Mouse (Mus musculus): Measurements from ENCODE around the gene Ecpas.

Gene Ecpas

DNA sequence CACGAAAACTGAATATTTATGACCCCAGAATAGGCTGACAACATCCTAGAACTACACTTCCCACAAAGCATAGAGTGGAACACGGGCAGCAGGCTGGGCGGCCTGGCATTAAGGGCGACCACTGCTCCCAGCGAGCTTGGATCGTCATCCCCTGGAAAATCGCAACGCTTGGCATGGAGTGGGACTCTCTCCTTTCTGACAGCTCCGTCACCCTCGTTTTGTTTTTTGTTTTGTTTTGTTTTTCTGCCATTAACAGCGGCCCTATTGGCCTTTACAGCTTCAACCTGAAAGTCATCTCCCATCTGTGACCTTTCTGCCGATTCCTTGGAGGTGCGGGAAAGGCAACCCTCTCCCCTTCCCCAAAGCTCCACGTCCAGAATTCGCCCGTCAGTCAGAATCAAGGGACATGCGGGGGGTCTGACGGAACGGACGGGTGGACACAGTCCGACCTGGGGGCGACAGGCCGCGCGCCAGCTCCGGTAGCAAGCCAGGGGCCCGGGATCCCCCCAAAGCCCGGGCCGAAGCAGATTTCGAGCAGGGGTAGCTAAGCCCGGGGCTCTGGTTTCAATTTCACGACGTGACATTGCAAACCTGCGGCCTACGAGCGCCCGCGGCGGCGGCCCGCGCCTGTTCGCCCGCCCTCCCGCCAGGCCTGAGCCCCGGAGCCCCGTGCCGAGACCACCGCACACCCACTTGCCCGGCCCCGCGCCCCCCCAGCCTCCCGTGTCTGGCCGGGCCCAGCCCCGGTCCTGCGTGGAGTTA lies 1.3 kb downstream of the Ecpas start:
- peak; percentile 50 to 59 for DNase-seq (ENCODE audit: low spot score in 2 of 2)

- no peak for DNase-seq (ENCODE audit: low spot score in 2 of 2)
Measured at GRCm38 (mm10) chr4:58910175-58911068, 2.1 kb downstream of the Ecpas start.

GRCm38 (mm10) chr4:58907453-58907852 lies 5.1 kb downstream of the Ecpas start:
- DNase-seq (ENCODE audit: low spot score in 2 of 2): no peak

DNA sequence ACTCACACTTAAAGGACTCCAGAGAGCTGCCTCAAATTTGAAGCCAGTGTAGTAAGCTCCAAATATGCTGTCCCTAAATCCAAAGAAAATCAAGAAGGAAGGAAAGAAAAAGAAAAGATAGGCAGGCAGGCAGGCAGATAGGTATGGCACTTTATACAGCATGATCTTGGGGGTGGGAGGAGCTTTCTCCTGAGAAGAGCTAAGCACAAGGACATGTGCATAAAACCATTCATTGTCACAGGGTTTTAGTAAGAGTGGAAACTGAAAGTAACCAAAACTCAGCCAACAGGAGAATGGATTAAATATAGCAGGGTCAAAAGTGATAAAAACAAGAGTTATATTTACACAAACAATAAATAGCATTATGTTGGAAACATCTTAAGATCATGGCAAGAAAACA lies 14.2 kb downstream of the Ecpas start:
- no peak for DNase-seq (ENCODE audit: low spot score in 2 of 2)

DNA sequence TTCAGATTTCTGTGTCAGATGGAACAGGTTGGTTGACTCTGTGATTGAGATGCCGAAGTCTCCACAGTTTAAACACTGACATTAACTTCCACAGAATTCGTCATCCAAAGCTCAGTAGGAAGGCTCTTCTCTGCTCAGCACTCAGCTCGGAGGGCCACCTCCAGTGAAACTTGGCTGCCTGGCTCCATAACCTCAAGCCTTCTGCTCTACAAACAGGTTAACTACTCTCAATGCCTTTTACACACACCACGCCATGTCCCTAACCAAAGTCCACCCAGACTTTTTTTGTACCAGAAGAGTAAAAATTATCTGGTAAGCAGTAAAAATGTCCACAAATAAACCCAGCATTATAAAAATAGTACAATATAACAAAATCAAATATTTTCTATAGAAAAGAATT lies 15.1 kb downstream of the Ecpas start:
- no peak for DNase-seq (ENCODE audit: low spot score in 2 of 2)

GRCm38 (mm10) chr4:58894399-58894798 lies 18.1 kb downstream of the Ecpas start:
- DNase-seq (ENCODE audit: low spot score in 2 of 2): no peak

- no peak for DNase-seq (ENCODE audit: low spot score in 2 of 2)
Measured at GRCm38 (mm10) chr4:58890035-58890782, 22.3 kb downstream of the Ecpas start.

DNA sequence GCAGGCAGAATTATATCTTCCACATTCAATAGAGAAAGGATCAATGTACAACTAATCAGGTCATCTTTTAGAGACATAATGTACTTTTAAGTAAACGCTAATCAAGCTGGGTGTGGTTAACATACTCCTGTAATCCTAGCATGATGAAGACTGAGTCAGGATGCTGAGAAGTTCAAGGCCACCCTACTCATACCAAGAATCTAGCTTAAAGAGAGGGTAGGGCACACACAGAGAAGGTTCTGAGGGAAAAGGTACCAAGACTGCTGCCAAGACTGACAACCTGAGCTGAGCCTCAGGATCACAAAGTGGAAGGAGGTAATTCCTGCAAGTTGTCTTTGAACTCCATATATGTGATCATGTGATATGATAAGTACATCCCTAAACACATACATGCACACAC lies 24.0 kb downstream of the Ecpas start:
- no peak for DNase-seq (ENCODE audit: low spot score in 2 of 2)

DNA sequence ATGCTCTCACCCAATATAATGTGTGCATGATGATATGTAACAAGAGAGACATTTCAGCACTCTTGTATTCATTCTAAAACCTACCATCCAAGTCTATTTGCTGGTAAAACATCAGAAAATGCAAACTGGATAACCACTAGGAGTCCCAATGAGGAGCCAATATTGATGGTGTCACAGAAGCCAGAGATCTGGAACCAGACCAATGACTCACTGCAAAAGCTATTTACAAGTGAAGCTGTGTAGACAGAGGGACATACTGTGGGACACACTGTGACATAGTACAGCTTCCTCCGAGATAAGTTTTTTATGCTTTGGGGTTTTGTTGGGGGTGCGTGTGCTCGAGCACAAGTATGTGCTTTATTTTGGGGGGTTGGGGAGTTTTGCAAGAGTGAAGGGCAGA lies 24.9 kb downstream of the Ecpas start:
- DNase-seq (ENCODE audit: low spot score in 2 of 2): no peak

DNA sequence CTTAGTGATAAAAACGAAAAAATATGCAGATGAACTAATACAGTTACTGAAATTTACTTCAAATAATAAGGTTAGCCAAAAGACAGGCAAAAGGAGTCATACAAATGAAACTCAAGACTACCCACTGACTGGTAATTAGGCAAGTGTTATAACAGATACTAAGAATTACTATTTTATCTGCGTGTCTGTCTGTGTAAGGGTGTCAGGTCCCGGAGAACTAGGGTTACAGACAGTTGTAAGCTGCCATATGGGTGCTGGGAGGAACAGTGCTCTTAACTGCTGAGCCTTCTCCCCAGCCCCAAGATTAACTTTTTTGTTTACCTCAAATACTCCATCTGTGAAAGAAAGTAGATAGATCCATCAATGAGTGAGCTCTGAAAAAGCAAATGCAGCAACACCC lies 25.8 kb downstream of the Ecpas start:
- no peak for DNase-seq (ENCODE audit: low spot score in 2 of 2)

DNA sequence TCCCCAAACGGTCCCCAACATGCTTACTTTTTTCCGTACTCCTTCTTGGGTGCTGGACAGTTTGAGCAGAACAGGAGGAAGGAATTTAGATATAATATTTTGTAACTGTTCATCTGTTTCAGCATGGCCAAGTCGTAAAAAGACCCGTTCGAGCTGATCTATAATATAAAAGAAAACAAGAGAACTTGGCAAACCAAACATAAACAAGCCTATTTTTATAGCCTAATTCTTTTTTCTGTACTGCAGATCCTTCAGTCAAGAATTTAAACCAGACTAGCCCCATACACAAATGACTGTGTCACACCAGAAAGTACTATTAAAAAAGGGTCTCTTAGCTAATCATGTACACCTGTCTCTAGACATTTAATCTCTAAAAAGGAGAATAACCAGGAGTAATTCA lies 27.2 kb downstream of the Ecpas start:
- DNase-seq (ENCODE audit: low spot score in 2 of 2): no peak

DNA sequence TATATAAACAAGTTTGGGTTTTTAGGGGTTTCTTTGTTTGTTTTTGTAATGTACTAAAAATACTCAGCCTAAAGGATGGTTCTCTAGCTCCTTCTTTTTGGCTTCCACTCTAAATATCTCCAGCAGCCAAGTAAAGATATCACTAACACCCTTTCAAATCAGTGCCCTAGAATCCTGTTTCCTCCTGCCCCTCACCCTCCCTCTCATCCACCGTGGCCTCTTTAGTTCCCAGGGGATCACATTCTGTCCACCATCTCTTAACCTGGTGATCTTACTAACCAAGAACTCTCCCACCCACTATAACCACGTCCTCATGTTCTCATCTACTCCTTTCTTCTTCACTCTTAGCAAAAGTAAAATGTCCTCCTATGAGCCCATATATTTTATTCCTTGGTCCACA lies 28.7 kb downstream of the Ecpas start:
- no peak for DNase-seq (ENCODE audit: low spot score in 2 of 2)

DNA sequence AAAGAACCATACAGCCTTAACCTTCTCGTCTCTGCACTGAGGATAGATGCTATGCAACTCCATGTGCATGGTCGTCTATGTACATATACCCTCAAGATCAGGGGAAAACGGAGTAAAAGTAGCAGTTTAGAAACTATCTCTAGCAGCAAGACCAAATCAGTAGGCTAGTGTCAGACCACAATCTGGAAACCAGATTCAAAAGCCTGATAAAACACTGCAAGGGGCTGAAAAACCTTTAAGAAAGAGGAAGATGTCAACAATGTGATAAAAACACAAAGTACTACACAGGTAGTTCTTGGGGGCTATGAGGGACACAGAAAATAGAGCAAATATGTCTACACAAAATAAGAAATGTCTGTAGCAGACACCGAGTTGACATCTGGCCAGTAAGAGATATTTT lies 38.2 kb downstream of the Ecpas start:
- DNase-seq (ENCODE audit: low spot score in 2 of 2): no peak

- DNase-seq (ENCODE audit: low spot score in 2 of 2): no peak
Measured at GRCm38 (mm10) chr4:58867242-58867641, 45.3 kb downstream of the Ecpas start.

DNA sequence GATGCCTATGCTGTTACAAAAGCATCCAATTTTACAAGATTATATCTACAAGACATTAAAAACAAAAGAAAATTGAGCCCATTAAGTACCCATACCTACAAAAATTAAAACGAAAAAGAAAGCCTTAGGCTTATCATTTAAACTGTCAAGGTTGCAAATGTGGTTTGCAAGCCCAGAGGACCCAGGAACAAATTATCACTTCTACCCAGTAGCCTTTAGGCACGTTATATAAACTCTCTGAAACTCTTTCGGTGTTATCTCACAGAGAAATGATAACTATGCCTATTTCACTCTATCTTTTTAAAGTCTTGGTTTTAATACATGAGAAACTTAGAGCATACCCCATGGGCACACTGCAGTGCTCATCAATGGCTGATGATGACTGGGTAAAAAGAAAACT lies 79.6 kb downstream of the Ecpas start:
- DNase-seq (ENCODE audit: low spot score in 2 of 2): no peak

DNA sequence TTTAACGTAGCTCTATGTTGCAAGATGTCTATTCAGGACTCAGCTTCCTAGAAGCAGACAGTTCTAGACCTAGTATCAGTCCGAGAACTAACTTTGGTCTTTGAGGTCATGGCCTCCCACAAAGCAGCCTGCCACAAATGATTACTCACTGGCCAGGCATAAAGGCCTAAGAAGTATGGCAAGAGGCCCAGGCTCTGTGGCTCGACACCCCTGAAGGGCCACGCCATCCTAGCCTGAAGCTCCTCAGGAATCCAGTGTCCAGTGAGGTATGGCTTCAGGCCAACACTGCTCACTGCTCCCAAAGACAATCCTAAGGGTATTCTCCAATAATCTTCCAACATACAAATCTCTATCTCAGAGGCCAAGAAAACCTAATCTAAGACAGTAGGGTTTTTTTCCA lies 86.6 kb downstream of the Ecpas start:
- no peak for DNase-seq (ENCODE audit: low spot score in 2 of 2)

- DNase-seq (ENCODE audit: low spot score in 2 of 2): no peak
Measured at GRCm38 (mm10) chr4:58787616-58788015, 124.9 kb downstream of the Ecpas start, which contains the start of gene Olfr267. Gene Olfr267 (minus strand): TSS chr4:58787716.

DNA sequence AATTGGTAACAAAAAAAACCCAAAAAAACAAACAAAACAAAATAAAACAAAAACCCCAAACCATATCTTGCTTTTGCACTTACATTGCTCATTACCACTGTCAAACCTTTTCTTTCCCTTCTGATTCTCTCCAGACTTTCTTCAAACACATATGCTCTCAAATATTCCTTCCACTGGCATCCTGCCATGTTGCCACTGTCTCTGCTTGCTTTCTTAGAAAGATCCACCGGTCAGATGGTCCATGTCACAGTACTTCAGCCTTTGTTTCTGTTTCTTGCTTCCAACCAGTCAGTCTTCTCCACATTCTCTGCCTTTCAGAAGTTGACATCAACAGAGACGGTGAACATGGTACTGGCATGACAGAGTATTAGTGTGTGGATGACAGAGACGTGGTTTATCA lies 125.9 kb downstream of the Ecpas start:
- DNase-seq (ENCODE audit: low spot score in 2 of 2): no peak

DNA sequence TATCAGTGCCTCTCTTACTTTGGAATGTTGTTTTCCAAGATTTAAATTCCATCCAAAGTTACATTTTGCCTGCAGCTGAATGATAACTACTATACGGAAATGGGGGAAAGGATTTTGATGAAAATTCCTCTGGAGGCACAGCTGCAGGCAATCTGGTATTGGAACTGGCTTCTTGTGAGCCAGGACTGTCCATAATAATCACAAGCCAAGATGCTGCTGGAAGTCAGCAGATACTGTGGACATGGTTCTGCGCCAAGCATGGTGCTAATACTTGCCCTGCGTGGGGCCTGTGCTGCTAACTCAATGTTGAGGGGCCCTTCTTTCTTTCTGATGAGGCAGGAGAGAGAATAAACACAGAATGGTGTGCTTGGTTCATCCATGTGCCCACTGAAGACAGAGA lies 149.1 kb downstream of the Ecpas start:
- DNase-seq (ENCODE audit: low spot score in 2 of 2): no peak

GRCm38 (mm10) chr4:58749510-58749909 lies 163.0 kb downstream of the Ecpas start:
- no peak for DNase-seq (ENCODE audit: low spot score in 2 of 2)

DNA sequence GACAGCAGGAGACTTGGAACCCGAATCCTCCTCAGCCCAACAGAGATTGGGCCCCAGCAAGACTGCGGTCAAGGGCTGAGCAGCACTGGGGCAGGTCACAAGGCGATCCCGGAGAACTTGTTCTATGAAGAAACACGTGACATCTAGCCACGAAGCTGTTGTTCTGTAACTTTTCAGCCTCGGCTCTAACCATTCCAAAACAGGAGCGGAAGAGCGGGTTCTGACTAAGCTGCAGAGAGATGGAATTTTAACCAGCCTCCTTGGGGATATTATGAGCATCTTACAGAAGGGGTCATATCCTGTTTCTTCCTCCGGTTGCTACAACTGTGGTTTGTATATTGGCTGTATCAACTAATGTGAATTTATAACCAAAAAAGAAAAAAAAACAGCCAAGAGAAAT lies 163.4 kb downstream of the Ecpas start:
- DNase-seq (ENCODE audit: low spot score in 2 of 2): no peak
